In the genomic region with DNA sequence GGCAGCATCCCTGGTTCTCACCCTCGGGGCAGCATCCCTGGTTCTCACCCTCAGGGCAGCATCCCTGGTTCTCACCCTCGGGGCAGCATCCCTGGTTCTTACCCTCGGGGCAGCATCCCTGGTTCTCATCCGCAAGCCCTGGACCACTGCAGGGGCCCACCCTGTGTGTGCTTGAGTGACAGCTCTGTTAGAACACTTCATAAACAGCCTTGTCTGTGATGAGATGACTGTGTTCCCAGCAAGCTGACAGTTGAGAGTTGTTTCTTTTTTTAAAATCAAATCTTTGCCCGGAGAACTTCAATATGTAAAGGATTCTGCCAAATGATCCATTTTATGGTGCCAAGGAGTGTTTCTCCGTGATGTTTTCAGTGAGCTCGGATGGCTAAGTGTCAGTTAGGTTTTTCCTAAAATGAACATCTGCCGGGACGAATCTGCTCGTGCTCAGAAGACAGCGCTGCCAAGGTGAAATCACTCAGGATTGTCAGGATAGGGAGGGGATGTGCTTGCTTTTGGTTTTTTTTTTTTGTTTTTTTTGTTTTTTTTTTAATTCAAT, we compare ENCODE assay signal across 12 mouse cellular contexts. TPM values are rescaled to one million over a fixed set of nuclear protein-coding genes. Genes with fewer than 3 reads are reported as not detected.
DNase-seq lines count a peak whose midpoint lies in the region; ATAC-seq lines count a peak whose summit lies in the region.
"Had no signal": no experiment of that assay in that cellular context is flagged by ENCODE, and none has a peak within 500 bp of the region (broad histone marks: within the 10 kb centered on the region; RNA-seq: fewer than 3 reads in every experiment).

No protein-coding gene starts in this region.

- WGBS in heart, embryonic 11.5 days (ENCODE audit: insufficient replicate concordance), result 55% methylated on average over 11 of the region's 11 CpGs
- WGBS in embryonic facial prominence, embryonic 12.5 days, result 61% methylated on average over 11 of the region's 11 CpGs
- 84% methylated on average over 11 of the region's 11 CpGs for WGBS in limb, embryonic 10.5 days

- H3K36me3 ChIP-seq in heart, embryonic 11.5 days (ENCODE audit: control insufficient read depth, insufficient read depth, low read length), result 0 out of 2 replicates have a peak, but pooled peaks cover 2% of the 10 kb centered on the region
- 0 out of 2 replicates have a peak, but pooled peaks cover 9% of the 10 kb centered on the region for H3K36me3 ChIP-seq in embryonic facial prominence, embryonic 12.5 days
- H3K36me3 ChIP-seq in limb, embryonic 10.5 days, result peaks cover 82% of the 10 kb centered on the region
- H3K36me3 ChIP-seq: liver, embryonic 15.5 days had no signal

- DNase-seq in heart, postnatal 4 days, result no peak
- peak; percentile 27 to 41 for DNase-seq in left cerebral cortex, postnatal 14 days (ENCODE audit: low spot score in 2 of 2)
- DNase-seq in left cerebral cortex, postnatal 4 days, result no peak
- no peak for DNase-seq in limb, embryonic 10.5 days (ENCODE audit: low spot score)
- DNase-seq in thymus, adult 18-20 months, result no peak
- DNase-seq: cerebellum, adult 8-10 months; gastrocnemius, postnatal 10 days had no signal

- H3K4me2 ChIP-seq in heart, embryonic 11.5 days, result peak overlapping the region; percentile 41; the same call in 1 of the 2 replicates
- H3K4me2 ChIP-seq in embryonic facial prominence, embryonic 12.5 days (replicated peaks), result no peak overlapping the region
- H3K4me2 ChIP-seq: liver, embryonic 15.5 days had no signal

- intact Hi-C loops in left cerebral cortex, postnatal 14 days (cut with DNase I), result no loop called here
- intact Hi-C loops in left cerebral cortex, postnatal 4 days (cut with DNase I), result no loop called here

- no peak for ATAC-seq in heart, embryonic 11.5 days (replicated peaks; ENCODE audit: insufficient number of reproducible peaks, low FRiP score, low TSS enrichment)
- no peak for ATAC-seq in embryonic facial prominence, embryonic 12.5 days (ENCODE audit: insufficient number of reproducible peaks, insufficient read depth, low FRiP score, low TSS enrichment)
- no peak for ATAC-seq in megakaryocyte-erythroid progenitor cell, adult 5-6 weeks (replicated peaks; ENCODE audit: low FRiP score, low TSS enrichment, poor library complexity, severe bottlenecking)
- ATAC-seq: intestine, postnatal 0 days had no signal

- H3K4me1 ChIP-seq in heart, embryonic 11.5 days (ENCODE audit: control insufficient read depth, insufficient read depth, low read length), result peaks cover 73% of the 10 kb centered on the region
- peaks cover 33% of the 10 kb centered on the region for H3K4me1 ChIP-seq in embryonic facial prominence, embryonic 12.5 days
- H3K4me1 ChIP-seq in limb, embryonic 10.5 days, result peaks cover 42% of the 10 kb centered on the region
- H3K4me1 ChIP-seq: liver, embryonic 15.5 days had no signal

- no peaks in the 10 kb centered on the region for H3K27me3 ChIP-seq in heart, embryonic 11.5 days (ENCODE audit: control insufficient read depth, insufficient read depth, low read length)
- no peaks in the 10 kb centered on the region for H3K27me3 ChIP-seq in embryonic facial prominence, embryonic 12.5 days
- no peaks in the 10 kb centered on the region for H3K27me3 ChIP-seq in limb, embryonic 10.5 days (ENCODE audit: low read depth, poor library complexity, severe bottlenecking)
- H3K27me3 ChIP-seq: liver, embryonic 15.5 days had no signal

- no peak overlapping the region for H3K4me3 ChIP-seq in heart, embryonic 11.5 days (ENCODE audit: low read depth, low read length)
- no peak overlapping the region for H3K4me3 ChIP-seq in embryonic facial prominence, embryonic 12.5 days
- no peak overlapping the region for H3K4me3 ChIP-seq in limb, embryonic 10.5 days
- H3K4me3 ChIP-seq: liver, embryonic 15.5 days had no signal

- H3K9me3 ChIP-seq in heart, embryonic 11.5 days (replicated peaks; ENCODE audit: control insufficient read depth, low read length), result no peaks in the 10 kb centered on the region
- no peaks in the 10 kb centered on the region for H3K9me3 ChIP-seq in embryonic facial prominence, embryonic 12.5 days
- no peaks in the 10 kb centered on the region for H3K9me3 ChIP-seq in limb, embryonic 10.5 days (replicated peaks)
- H3K9me3 ChIP-seq: liver, embryonic 15.5 days had no signal

- peak overlapping the region; percentile 28; the same call in 1 of the 2 replicates for H3K9ac ChIP-seq in heart, embryonic 11.5 days (ENCODE audit: low read depth, low read length)
- no peak overlapping the region for H3K9ac ChIP-seq in embryonic facial prominence, embryonic 12.5 days
- H3K9ac ChIP-seq: liver, embryonic 15.5 days had no signal

- peak overlapping the region; percentile 96 for H3K27ac ChIP-seq in heart, embryonic 11.5 days (ENCODE audit: low read depth, low read length)
- H3K27ac ChIP-seq in embryonic facial prominence, embryonic 12.5 days, result 0 out of 2 replicates have a peak overlapping the region, but pooled peaks have one; percentile 72
- H3K27ac ChIP-seq in limb, embryonic 10.5 days, result peak overlapping the region; percentile 30
- H3K27ac ChIP-seq: liver, embryonic 15.5 days had no signal

RNA-seq across cellular contexts. Expression of gene Wdsub1, which starts 54.2 kb away (rescaled TPM):
- polyA plus RNA-seq in heart, embryonic 11.5 days (2014; fragmentation: Nextera tagmentation; extraction: Ambion mirVana), result 44.5 and 53.8 TPM in 2 replicates
- 10 to 100 TPM; 33.5 to 33.8 TPM for total RNA-seq in heart, postnatal 4 days (2021)
- 10 to 100 TPM; 16.2 to 16.7 TPM for total RNA-seq in left cerebral cortex, postnatal 14 days (2021)
- total RNA-seq in left cerebral cortex, postnatal 4 days (2021), result 10 to 100 TPM in 1 of 2 experiments, 1 to 10 TPM in 1; 9.9 to 10.8 TPM
- 27.1 and 35.7 TPM in 2 replicates for polyA plus RNA-seq in embryonic facial prominence, embryonic 12.5 days (2016; fragmentation: Nextera tagmentation; extraction: Ambion mirVana)
- polyA plus RNA-seq in limb, embryonic 10.5 days (2016; fragmentation: Nextera tagmentation; extraction: Ambion mirVana), result 20.5 and 29.4 TPM in 2 replicates
- total RNA-seq in megakaryocyte-erythroid progenitor cell, adult 5-6 weeks (2014; fragmentation: Nextera tagmentation), result 21.0 and 68.0 TPM in 2 replicates
- 42.3 and 48.3 TPM in 2 replicates for total RNA-seq in megakaryocyte-erythroid progenitor cell, adult 5-6 weeks (2017)

Comparison
In these comparisons a context has a peak if more than half of its experiments do, and no peak if none do; other contexts are left out.
1. DNase-seq: peak in left cerebral cortex, postnatal 14 days (2 of 2); none in heart, postnatal 4 days (single experiment), left cerebral cortex, postnatal 4 days (single experiment), limb, embryonic 10.5 days (single experiment) and thymus, adult 18-20 months (0 of 2).
2. H3K27ac ChIP-seq: peak in every context shown above with its lines; median percentile 96 in heart, embryonic 11.5 days; 72 in embryonic facial prominence, embryonic 12.5 days; 30 in limb, embryonic 10.5 days.